Mouse (Mus musculus) spleen, adult 2 months (tissue): ENCODE data around the gene Cep170b.

Source experiments
- CTCF ChIP-seq: fragments of 200-500 bp; IDR thresholded peaks from 2 replicates; pipeline ENCODE4 v1.5.1; 2011; ENCODE audit warnings: mild to moderate bottlenecking, inconsistent platforms; ENCODE audit not compliant: insufficient read depth, insufficient read length, insufficient replicate concordance; ENCODE audit errors: extremely low read depth
- POLR2A ChIP-seq: fragments of 200-500 bp; IDR thresholded peaks from 2 replicates; pipeline ENCODE4 v1.6.1; 2011; ENCODE audit warnings: low read depth, low read length, inconsistent platforms

- TF ChIP-seq CTCF (no peak), POLR2A (no peak)
These were observed 44.7 kb downstream of the Cep170b start for GRCm38 (mm10) chr12:112764991-112765390.
